Mouse (Mus musculus) MEL (cell line): ENCODE measurements around the gene Rftn2.

Source experiments
- CTCF ChIP-seq, 3 experiments: IDR thresholded peaks in 2 of 3; conservative IDR thresholded peaks in 1 of 3; 2 replicates each; pipeline ENCODE4 v1.5.1; 2011 to 2012; ENCODE audit warnings: low read length in 3 of 3, low read depth in 2 of 3, mild to moderate bottlenecking in 2 of 3, improper control_type of control experiment in 1 of 3, inconsistent platforms in 1 of 3, mixed read lengths in 1 of 3, moderate library complexity in 1 of 3; ENCODE audit not compliant: control insufficient read depth in 1 of 3, insufficient read depth in 1 of 3, poor library complexity in 1 of 3, severe bottlenecking in 1 of 3
- E2F4 ChIP-seq: IDR thresholded peaks from 2 replicates; pipeline ENCODE4 v1.6.1; 2011; ENCODE audit warnings: low read depth, low read length, improper control_type of control experiment, borderline replicate concordance
- GATA1 ChIP-seq: IDR thresholded peaks from 2 replicates; pipeline ENCODE4 v1.6.1; 2011; ENCODE audit warnings: low read depth, low read length, improper control_type of control experiment
- JUND ChIP-seq: IDR thresholded peaks from 2 replicates; pipeline ENCODE4 v1.6.1; 2011; ENCODE audit warnings: low read depth, mild to moderate bottlenecking, improper control_type of control experiment, low read length
- NRF1 ChIP-seq: IDR thresholded peaks from 2 replicates; pipeline ENCODE4 v1.6.1; 2014; ENCODE audit warnings: low read depth, mild to moderate bottlenecking, inconsistent platforms, low read length, improper control_type of control experiment, moderate library complexity; ENCODE audit not compliant: poor library complexity, insufficient read depth, severe bottlenecking
- POLR2A ChIP-seq, 2 experiments: IDR thresholded peaks; 2 replicates each; pipeline ENCODE4 v1.6.1; 2011 to 2012; ENCODE audit warnings: low read length in 2 of 2, mild to moderate bottlenecking in 2 of 2, control low read depth in 1 of 2, improper control_type of control experiment in 1 of 2, low read depth in 1 of 2, moderate library complexity in 1 of 2; ENCODE audit not compliant: control insufficient read depth in 1 of 2, insufficient read depth in 1 of 2, poor library complexity in 1 of 2
- POLR2AphosphoS5 ChIP-seq: IDR thresholded peaks from 2 replicates; pipeline ENCODE4 v1.6.1; 2012; ENCODE audit warnings: low read depth, borderline replicate concordance, mild to moderate bottlenecking, inconsistent platforms, low read length, moderate library complexity, mixed read lengths
- RCOR1 ChIP-seq: IDR thresholded peaks from 2 replicates; pipeline ENCODE4 v1.6.1; 2012; ENCODE audit warnings: low read depth, mild to moderate bottlenecking, inconsistent platforms, low read length, improper control_type of control experiment
- TAL1 ChIP-seq: IDR thresholded peaks from 2 replicates; pipeline ENCODE4 v1.6.1; 2012; ENCODE audit warnings: mild to moderate bottlenecking, inconsistent platforms, low read length, moderate library complexity, mixed read lengths
- USF1 ChIP-seq: IDR thresholded peaks from 2 replicates; pipeline ENCODE4 v1.6.1; 2014; ENCODE audit warnings: low read depth, mild to moderate bottlenecking, inconsistent platforms, low read length, improper control_type of control experiment, moderate library complexity

- TF ChIP-seq TAL1: no peak
- no peak for TF ChIP-seq GATA1
- no peak for TF ChIP-seq POLR2A (IDR thresholded peaks at IDR 0.05; ENCODE audit: control insufficient read depth in 1 of 2, insufficient read depth in 1 of 2, low read depth in 1 of 2, low read length in 2 of 2, poor library complexity in 1 of 2)
- peak; percentile 67 to 88 (median 76) for TF ChIP-seq CTCF (IDR thresholded peaks at IDR 0.05 in 2 of 3, conservative IDR thresholded peaks at IDR 0.05 in 1 of 3; ENCODE audit: control insufficient read depth in 1 of 3, insufficient read depth in 1 of 3, low read depth in 2 of 3, low read length in 3 of 3, poor library complexity in 1 of 3, severe bottlenecking in 1 of 3)
- TF ChIP-seq POLR2AphosphoS5: no peak
- no peak for TF ChIP-seq JUND
- TF ChIP-seq RCOR1: no peak
- no peak for TF ChIP-seq E2F4
- no peak for TF ChIP-seq NRF1
- no peak for TF ChIP-seq USF1
These were observed 33.8 kb downstream of the Rftn2 start for GRCm38 (mm10) chr1:55192824-55193223.
